Mouse (Mus musculus): ENCODE measurements at regions not wholly inside any gene's neighbourhood (a gene's known extent, or its start where the extent isn't known, plus 50 kb on each side); places are given as distances from the start of the nearest gene placed in this dataset.

GRCm38 (mm10) chr15:85635425-85635824, 53.2 kb upstream of the Wnt7b start:
- no peak for TF ChIP-seq CTCF (IDR thresholded peaks at IDR 0.05; ENCODE audit: low read depth)
- TF ChIP-seq EP300 (IDR thresholded peaks at IDR 0.05; ENCODE audit: low read depth) = 0 out of 2 replicates have a peak, but pooled peaks have one; percentile 38

All from liver, embryonic 14.5 days (tissue).